Mouse (Mus musculus): ENCODE data around the gene Fancc. TPM values are rescaled to one million over a fixed set of nuclear protein-coding genes. Genes with fewer than 3 reads are reported as not detected.

Gene Fancc
- polyA plus RNA-seq, 1 experiment = 9.0 TPM

GRCm38 (mm10) chr13:63286483-63287102 lies 210.5 kb downstream of the Fancc start:
- H3K27ac ChIP-seq (ENCODE audit: insufficient read depth, low read depth, low read length) = 0 out of 2 replicates have a peak overlapping the region, but pooled peaks have one; percentile 6
- TF ChIP-seq CTCF (conservative IDR thresholded peaks at IDR 0.05; ENCODE audit: insufficient read depth, insufficient read length, low read depth, low read length) (no peak), POLR2A (IDR thresholded peaks at IDR 0.05; ENCODE audit: low read depth, low read length) (no peak)
- peaks cover 22% of the 10 kb centered on the region for H3K4me1 ChIP-seq (ENCODE audit: control insufficient read depth, insufficient read depth, low read length)
- no peak for DNase-seq
- H3K27me3 ChIP-seq (replicated peaks; ENCODE audit: control insufficient read depth, insufficient read depth, low read length) = no peaks in the 10 kb centered on the region
- peaks cover 9% of the 10 kb centered on the region; the same call in 1 of the 2 replicates for H3K36me3 ChIP-seq (ENCODE audit: control insufficient read depth, insufficient read depth, low read length)
- no peak overlapping the region for H3K4me3 ChIP-seq (ENCODE audit: insufficient read depth, low read depth, low read length)
- WGBS = 59% methylated on average over 11 of the region's 11 CpGs

- Histone ChIP-seq H3K4me3 (ENCODE audit: insufficient read depth, low read depth, low read length) (no peak overlapping the region), H3K27me3 (replicated peaks; ENCODE audit: control insufficient read depth, insufficient read depth, low read length) (no peaks in the 10 kb centered on the region), H3K36me3 (ENCODE audit: control insufficient read depth, insufficient read depth, low read length) (peaks cover 9% of the 10 kb centered on the region; the same call in 1 of the 2 replicates), H3K27ac (ENCODE audit: insufficient read depth, low read depth, low read length) (no peak overlapping the region), H3K4me1 (ENCODE audit: control insufficient read depth, insufficient read depth, low read length) (peaks cover 34% of the 10 kb centered on the region)
- DNase-seq = no peak
- 82% methylated on average over 3 of the region's 3 CpGs for WGBS
- TF ChIP-seq POLR2A (IDR thresholded peaks at IDR 0.05; ENCODE audit: low read depth, low read length) (no peak), CTCF (conservative IDR thresholded peaks at IDR 0.05; ENCODE audit: insufficient read depth, insufficient read length, low read depth, low read length) (no peak)
These were observed 212.3 kb downstream of the Fancc start for GRCm38 (mm10) chr13:63284748-63285147.

- peaks cover 9% of the 10 kb centered on the region; the same call in 1 of the 2 replicates for H3K36me3 ChIP-seq (ENCODE audit: control insufficient read depth, insufficient read depth, low read length)
- H3K27ac ChIP-seq (ENCODE audit: insufficient read depth, low read depth, low read length) = peak overlapping the region; percentile 19; the same call in 1 of the 2 replicates
- peaks cover 40% of the 10 kb centered on the region for H3K4me1 ChIP-seq (ENCODE audit: control insufficient read depth, insufficient read depth, low read length)
- DNase-seq = no peak
- no peak for TF ChIP-seq CTCF (conservative IDR thresholded peaks at IDR 0.05; ENCODE audit: insufficient read depth, insufficient read length, low read depth, low read length)
- no peak for TF ChIP-seq POLR2A (IDR thresholded peaks at IDR 0.05; ENCODE audit: low read depth, low read length)
- no peaks in the 10 kb centered on the region for H3K27me3 ChIP-seq (replicated peaks; ENCODE audit: control insufficient read depth, insufficient read depth, low read length)
- H3K4me3 ChIP-seq (ENCODE audit: insufficient read depth, low read depth, low read length) = no peak overlapping the region
These were observed 213.8 kb downstream of the Fancc start for GRCm38 (mm10) chr13:63283236-63283635.

- Histone ChIP-seq H3K27me3 (replicated peaks; ENCODE audit: control insufficient read depth, insufficient read depth, low read length) (no peaks in the 10 kb centered on the region), H3K27ac (ENCODE audit: insufficient read depth, low read depth, low read length) (peak overlapping the region; percentile 18; the same call in 1 of the 2 replicates), H3K4me1 (ENCODE audit: control insufficient read depth, insufficient read depth, low read length) (peaks cover 48% of the 10 kb centered on the region), H3K4me3 (ENCODE audit: insufficient read depth, low read depth, low read length) (0 out of 2 replicates have a peak overlapping the region, but pooled peaks have one; percentile 5), H3K36me3 (ENCODE audit: control insufficient read depth, insufficient read depth, low read length) (peaks cover 6% of the 10 kb centered on the region; the same call in 1 of the 2 replicates)
- WGBS = 53% methylated on average over 8 of the region's 8 CpGs
- DNase-seq = no peak
- TF ChIP-seq CTCF (conservative IDR thresholded peaks at IDR 0.05; ENCODE audit: insufficient read depth, insufficient read length, low read depth, low read length) = no peak
- TF ChIP-seq POLR2A (IDR thresholded peaks at IDR 0.05; ENCODE audit: low read depth, low read length) = no peak
These were observed 215.9 kb downstream of the Fancc start for GRCm38 (mm10) chr13:63281206-63281605.

GRCm38 (mm10) chr13:63280344-63280743 lies 216.7 kb downstream of the Fancc start:
- DNase-seq = no peak
- peak overlapping the region; percentile 39; the same call in 1 of the 2 replicates for H3K27ac ChIP-seq (ENCODE audit: insufficient read depth, low read depth, low read length)
- H3K27me3 ChIP-seq (replicated peaks; ENCODE audit: control insufficient read depth, insufficient read depth, low read length) = no peaks in the 10 kb centered on the region
- peaks cover 47% of the 10 kb centered on the region for H3K4me1 ChIP-seq (ENCODE audit: control insufficient read depth, insufficient read depth, low read length)
- no peak overlapping the region for H3K4me3 ChIP-seq (ENCODE audit: insufficient read depth, low read depth, low read length)
- TF ChIP-seq POLR2A (IDR thresholded peaks at IDR 0.05; ENCODE audit: low read depth, low read length) (no peak), CTCF (conservative IDR thresholded peaks at IDR 0.05; ENCODE audit: insufficient read depth, insufficient read length, low read depth, low read length) (no peak)
- 27% methylated on average over 3 of the region's 3 CpGs for WGBS
- H3K36me3 ChIP-seq (ENCODE audit: control insufficient read depth, insufficient read depth, low read length) = peaks cover 6% of the 10 kb centered on the region; the same call in 1 of the 2 replicates

- Histone ChIP-seq H3K27ac (ENCODE audit: insufficient read depth, low read depth, low read length) (peak overlapping the region; percentile 74), H3K4me1 (ENCODE audit: control insufficient read depth, insufficient read depth, low read length) (peaks cover 47% of the 10 kb centered on the region), H3K36me3 (ENCODE audit: control insufficient read depth, insufficient read depth, low read length) (peaks cover 6% of the 10 kb centered on the region; the same call in 1 of the 2 replicates), H3K27me3 (replicated peaks; ENCODE audit: control insufficient read depth, insufficient read depth, low read length) (no peaks in the 10 kb centered on the region), H3K4me3 (ENCODE audit: insufficient read depth, low read depth, low read length) (peak overlapping the region; percentile 31)
- 32% methylated on average over 8 of the region's 8 CpGs for WGBS
- TF ChIP-seq CTCF (conservative IDR thresholded peaks at IDR 0.05; ENCODE audit: insufficient read depth, insufficient read length, low read depth, low read length) (no peak), POLR2A (IDR thresholded peaks at IDR 0.05; ENCODE audit: low read depth, low read length) (no peak)
- DNase-seq = no peak
These were observed 217.3 kb downstream of the Fancc start for GRCm38 (mm10) chr13:63279807-63280206.

- TF ChIP-seq POLR2A (IDR thresholded peaks at IDR 0.05; ENCODE audit: low read depth, low read length) (no peak), CTCF (conservative IDR thresholded peaks at IDR 0.05; ENCODE audit: insufficient read depth, insufficient read length, low read depth, low read length) (no peak)
- H3K27me3 ChIP-seq (replicated peaks; ENCODE audit: control insufficient read depth, insufficient read depth, low read length) = no peaks in the 10 kb centered on the region
- H3K36me3 ChIP-seq (ENCODE audit: control insufficient read depth, insufficient read depth, low read length) = peaks cover 5% of the 10 kb centered on the region; the same call in 1 of the 2 replicates
- WGBS = 37% methylated on average over 10 of the region's 10 CpGs
- DNase-seq = peak; percentile 84
- H3K4me3 ChIP-seq (ENCODE audit: insufficient read depth, low read depth, low read length) = peak overlapping the region; percentile 31
- H3K4me1 ChIP-seq (ENCODE audit: control insufficient read depth, insufficient read depth, low read length) = peaks cover 47% of the 10 kb centered on the region
- H3K27ac ChIP-seq (ENCODE audit: insufficient read depth, low read depth, low read length) = peak overlapping the region; percentile 52
These were observed 218.1 kb downstream of the Fancc start for GRCm38 (mm10) chr13:63278796-63279475.

Measured in kidney, adult 2 months (tissue).